Mouse (Mus musculus): ENCODE data around the gene Slc35d2. TPM values are rescaled to one million over a fixed set of nuclear protein-coding genes. Genes with fewer than 3 reads are reported as not detected.
A peak's percentile ranks its signal among the peaks of the same experiment; 100 is the strongest.

Slc35d2 gene
- total and polyA plus RNA-seq, 2 experiments, result 33.7 to 48.8 TPM

GRCm38 (mm10) chr13:64153751-64154267 is 24.6 kb upstream of the Slc35d2 start:
- H3K27me3 ChIP-seq (ENCODE audit: control insufficient read depth, insufficient read depth, low read length), result no peaks in the 10 kb centered on the region
- WGBS, result 7% methylated on average over 18 of the region's 18 CpGs
- DNase-seq (ENCODE audit: extremely low read depth, low read depth, low spot score), result peak; percentile 42
- no peak for TF ChIP-seq CTCF (IDR thresholded peaks at IDR 0.05; ENCODE audit: low read depth, low read length)
- no peak for TF ChIP-seq POLR2A (IDR thresholded peaks at IDR 0.05; ENCODE audit: extremely low read depth, insufficient read depth, low read length)
- no peaks in the 10 kb centered on the region for H3K36me3 ChIP-seq (ENCODE audit: control insufficient read depth, insufficient read depth, low read length)
- H3K4me1 ChIP-seq (ENCODE audit: control insufficient read depth, insufficient read depth, low read length), result no peaks in the 10 kb centered on the region
- peak overlapping the region; percentile 1; the same call in 1 of the 2 replicates for H3K9ac ChIP-seq (ENCODE audit: low read depth, low read length)
- no peak overlapping the region for H3K27ac ChIP-seq (replicated peaks; ENCODE audit: insufficient read depth, low read depth, low read length)
- peak overlapping the region; percentile 84 for H3K4me3 ChIP-seq (ENCODE audit: insufficient read depth, low read depth, low read length)
- H3K79me2 ChIP-seq (ENCODE audit: control insufficient read depth, insufficient read depth, low read length), result 0 out of 2 replicates have a peak, but pooled peaks cover 2% of the 10 kb centered on the region

GRCm38 (mm10) chr13:64153083-64153682 is 24.0 kb upstream of the Slc35d2 start, which contains the start of gene Zfp367:
Zfp367 (minus strand) TSS chr13:64153202.
- Histone ChIP-seq H3K27ac (replicated peaks; ENCODE audit: insufficient read depth, low read depth, low read length) (peak within 1 kb of the TSS; percentile 45), H3K27me3 (ENCODE audit: control insufficient read depth, insufficient read depth, low read length) (no peaks in the 10 kb centered on the region), H3K79me2 (ENCODE audit: control insufficient read depth, insufficient read depth, low read length) (0 out of 2 replicates have a peak, but pooled peaks cover 2% of the 10 kb centered on the region), H3K9ac (ENCODE audit: low read depth, low read length) (peak within 1 kb of the TSS; percentile 76), H3K4me3 (ENCODE audit: insufficient read depth, low read depth, low read length) (peak within 1 kb of the TSS; percentile 84), H3K4me1 (ENCODE audit: control insufficient read depth, insufficient read depth, low read length) (no peaks in the 10 kb centered on the region), H3K36me3 (ENCODE audit: control insufficient read depth, insufficient read depth, low read length) (no peaks in the 10 kb centered on the region)
- DNase-seq (ENCODE audit: extremely low read depth, low read depth, low spot score), result peak; percentile 93
- TF ChIP-seq CTCF (IDR thresholded peaks at IDR 0.05; ENCODE audit: low read depth, low read length), result no peak
- no peak for TF ChIP-seq POLR2A (IDR thresholded peaks at IDR 0.05; ENCODE audit: extremely low read depth, insufficient read depth, low read length)
- under 1% methylated on average over 56 of the region's 56 CpGs for WGBS

- under 1% methylated on average over 61 of the region's 61 CpGs for WGBS
- no peaks in the 10 kb centered on the region for H3K36me3 ChIP-seq (ENCODE audit: control insufficient read depth, insufficient read depth, low read length)
- H3K27me3 ChIP-seq (ENCODE audit: control insufficient read depth, insufficient read depth, low read length), result no peaks in the 10 kb centered on the region
- H3K27ac ChIP-seq (replicated peaks; ENCODE audit: insufficient read depth, low read depth, low read length), result peak overlapping the region; percentile 45
- TF ChIP-seq CTCF (IDR thresholded peaks at IDR 0.05; ENCODE audit: low read depth, low read length) (no peak), POLR2A (IDR thresholded peaks at IDR 0.05; ENCODE audit: extremely low read depth, insufficient read depth, low read length) (no peak)
- DNase-seq (ENCODE audit: extremely low read depth, low read depth, low spot score), result no peak
- no peaks in the 10 kb centered on the region for H3K4me1 ChIP-seq (ENCODE audit: control insufficient read depth, insufficient read depth, low read length)
- H3K79me2 ChIP-seq (ENCODE audit: control insufficient read depth, insufficient read depth, low read length), result 0 out of 2 replicates have a peak, but pooled peaks cover 2% of the 10 kb centered on the region
- peak overlapping the region; percentile 84 for H3K4me3 ChIP-seq (ENCODE audit: insufficient read depth, low read depth, low read length)
- peak overlapping the region; percentile 76 for H3K9ac ChIP-seq (ENCODE audit: low read depth, low read length)
Observed at GRCm38 (mm10) chr13:64152671-64153082, 23.5 kb upstream of the Slc35d2 start.

- TF ChIP-seq CTCF (IDR thresholded peaks at IDR 0.05; ENCODE audit: low read depth, low read length) (no peak), POLR2A (IDR thresholded peaks at IDR 0.05; ENCODE audit: extremely low read depth, insufficient read depth, low read length) (no peak)
- Histone ChIP-seq H3K27ac (replicated peaks; ENCODE audit: insufficient read depth, low read depth, low read length) (peak overlapping the region; percentile 45), H3K36me3 (ENCODE audit: control insufficient read depth, insufficient read depth, low read length) (no peaks in the 10 kb centered on the region), H3K9ac (ENCODE audit: low read depth, low read length) (peak overlapping the region; percentile 76), H3K79me2 (ENCODE audit: control insufficient read depth, insufficient read depth, low read length) (peaks cover 5% of the 10 kb centered on the region; the same call in 1 of the 2 replicates), H3K27me3 (ENCODE audit: control insufficient read depth, insufficient read depth, low read length) (no peaks in the 10 kb centered on the region), H3K4me3 (ENCODE audit: insufficient read depth, low read depth, low read length) (peak overlapping the region; percentile 84), H3K4me1 (ENCODE audit: control insufficient read depth, insufficient read depth, low read length) (no peaks in the 10 kb centered on the region)
- peak; percentile 61 for DNase-seq (ENCODE audit: extremely low read depth, low read depth, low spot score)
- 1% methylated on average over 42 of the region's 42 CpGs for WGBS
Observed at GRCm38 (mm10) chr13:64152241-64152669, 23.1 kb upstream of the Slc35d2 start.

- DNase-seq (ENCODE audit: extremely low read depth, low read depth, low spot score), result no peak
- Histone ChIP-seq H3K79me2 (ENCODE audit: control insufficient read depth, insufficient read depth, low read length) (peaks cover 5% of the 10 kb centered on the region; the same call in 1 of the 2 replicates), H3K9ac (ENCODE audit: low read depth, low read length) (no peak overlapping the region), H3K36me3 (ENCODE audit: control insufficient read depth, insufficient read depth, low read length) (no peaks in the 10 kb centered on the region), H3K27ac (replicated peaks; ENCODE audit: insufficient read depth, low read depth, low read length) (no peak overlapping the region), H3K27me3 (ENCODE audit: control insufficient read depth, insufficient read depth, low read length) (no peaks in the 10 kb centered on the region), H3K4me1 (ENCODE audit: control insufficient read depth, insufficient read depth, low read length) (no peaks in the 10 kb centered on the region), H3K4me3 (ENCODE audit: insufficient read depth, low read depth, low read length) (no peak overlapping the region)
- 55% methylated on average over 5 of the region's 5 CpGs for WGBS
- no peak for TF ChIP-seq POLR2A (IDR thresholded peaks at IDR 0.05; ENCODE audit: extremely low read depth, insufficient read depth, low read length)
- TF ChIP-seq CTCF (IDR thresholded peaks at IDR 0.05; ENCODE audit: low read depth, low read length), result no peak
Observed at GRCm38 (mm10) chr13:64150121-64150520, 21.0 kb upstream of the Slc35d2 start.

All from liver, adult 2 months (tissue).